ENCODE assay signal across 16 mouse cellular contexts in genomic region chr6:140054271-140054928, GRCm38 (mm10). TPM values are rescaled to one million over a fixed set of nuclear protein-coding genes. Genes with fewer than 3 reads are reported as not detected.
DNase-seq lines count a peak whose midpoint lies in the region.
"Had no signal": no experiment of that assay in that cellular context is flagged by ENCODE, and none has a peak within 500 bp of the region (broad histone marks: within the 10 kb centered on the region; RNA-seq: fewer than 3 reads in every experiment).

No protein-coding gene starts in this region.

- intact Hi-C loops in left cerebral cortex, postnatal 10 days (cut with DNase I): no loop called here

- DNase-seq in left cerebral cortex, adult 11 months (ENCODE audit: low spot score): peak; percentile 40
- DNase-seq in left cerebral cortex, postnatal 10 days (ENCODE audit: extremely low spot score in 1 of 2, low spot score in 2 of 2): no peak
- DNase-seq in right cerebral cortex, adult 2 months (ENCODE audit: low spot score in 2 of 2): peak; percentile 21 to 36
- no peak for DNase-seq in right cerebral cortex, postnatal 14 days
- DNase-seq in left cerebral cortex, adult 9 months (ENCODE audit: low spot score in 2 of 2): peak; percentile 30 to 50
- DNase-seq in ovary, adult 18-20 months (ENCODE audit: low spot score): no peak
- DNase-seq in urinary bladder, postnatal 25 days (ENCODE audit: low spot score): no peak
- DNase-seq: cerebellum, adult 11-12 months; cerebellum, postnatal 25 days; gastrocnemius, postnatal 14 days; kidney, adult 11 months; layer of hippocampus, postnatal 36 days; thymus, postnatal 14 days had no signal

RNA-seq across cellular contexts. Expression of gene Plcz1, which starts 13.1 kb away (rescaled TPM):
- total RNA-seq in left cerebral cortex, postnatal 10 days (2021): 1 to 10 TPM; 1.8 to 2.1 TPM
- total RNA-seq: adrenal gland, adult 18-20 months; gastrocnemius, postnatal 14 days; heart, adult 8-10 months; hematopoietic stem cell, adult 5-6 weeks had no signal

RNA-seq across cellular contexts. Expression of gene Capza3, which starts 13.3 kb away (rescaled TPM):
- not detected for total RNA-seq in left cerebral cortex, postnatal 10 days (2021)
- total RNA-seq: adrenal gland, adult 18-20 months; gastrocnemius, postnatal 14 days; heart, adult 8-10 months; hematopoietic stem cell, adult 5-6 weeks; layer of hippocampus, postnatal 36 days had no signal

Comparison
In these comparisons a context has a peak if more than half of its experiments do, and no peak if none do; other contexts are left out.
1. DNase-seq: peak in left cerebral cortex, adult 11 months (single experiment), right cerebral cortex, adult 2 months (2 of 2) and left cerebral cortex, adult 9 months (2 of 2); none in left cerebral cortex, postnatal 10 days (0 of 2), right cerebral cortex, postnatal 14 days (single experiment), ovary, adult 18-20 months (single experiment) and urinary bladder, postnatal 25 days (single experiment).